Mouse (Mus musculus): ENCODE data around the gene Fxyd2.

GRCm38 (mm10) chr9:45422761-45423298, 23.4 kb downstream of the Fxyd2 start:
- TF ChIP-seq GATA1 (IDR thresholded peaks at IDR 0.05; ENCODE audit: borderline replicate concordance, low read length) (no peak), FLI1 (IDR thresholded peaks at IDR 0.05; ENCODE audit: low read length) (no peak)

All from megakaryocyte, embryonic 14.5 days (primary cell).